21 mouse cellular contexts compared by ENCODE assay signal in the genomic region with DNA sequence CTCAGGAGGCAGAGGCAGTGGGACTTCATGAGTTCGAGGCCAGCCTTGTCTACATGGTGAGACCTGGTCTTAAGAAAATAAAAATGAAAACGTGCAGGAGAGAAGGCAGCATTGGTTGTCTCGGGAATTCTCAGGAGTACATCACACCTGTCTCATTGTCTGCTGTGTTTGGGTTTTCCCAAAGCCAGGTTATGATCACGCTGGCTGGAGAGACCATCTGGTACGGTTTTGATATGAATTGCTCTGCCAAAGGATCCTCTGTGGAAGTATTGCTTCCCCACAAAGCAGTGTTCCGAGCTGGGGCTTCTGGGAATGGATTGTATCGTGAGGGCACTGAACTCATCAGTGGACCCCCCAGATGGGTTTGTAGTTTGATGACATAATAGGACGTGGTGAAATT. TPM values are rescaled to one million over a fixed set of nuclear protein-coding genes. Genes with fewer than 3 reads are reported as not detected.
DNase-seq lines count a peak whose midpoint lies in the region; ATAC-seq and TF ChIP-seq lines count a peak whose summit lies in the region.
"Had no signal": no experiment of that assay in that cellular context is flagged by ENCODE, and none has a peak within 500 bp of the region (broad histone marks: within the 10 kb centered on the region; RNA-seq: fewer than 3 reads in every experiment).

No protein-coding gene starts in this region.

- no peaks in the 10 kb centered on the region for H3K27me3 ChIP-seq in thymus, adult 2 months (ENCODE audit: control insufficient read depth, insufficient read depth, low read length)

- H3K36me3 ChIP-seq in thymus, adult 2 months (ENCODE audit: control insufficient read depth, insufficient read depth, low read length) = no peaks in the 10 kb centered on the region
- H3K36me3 ChIP-seq: G1E had no signal

- TF ChIP-seq POLR2A in thymus, adult 2 months (IDR thresholded peaks at IDR 0.05; ENCODE audit: control insufficient read depth, extremely low read depth, insufficient read depth, low read length, poor library complexity) = no peak

- no peak overlapping the region for H3K4me3 ChIP-seq in thymus, adult 2 months (ENCODE audit: control insufficient read depth, insufficient read depth, low read length)

- H3K27ac ChIP-seq in thymus, adult 2 months (ENCODE audit: control insufficient read depth, insufficient read depth, low read length) = no peak overlapping the region

- TF ChIP-seq CTCF in thymus, adult 2 months (IDR thresholded peaks at IDR 0.05; ENCODE audit: borderline replicate concordance, control insufficient read depth, extremely low read depth, insufficient read depth, low read length, poor library complexity) = no peak

- WGBS in thymus, adult 2 months = 93% methylated on average over 8 of the region's 8 CpGs

- no peaks in the 10 kb centered on the region for H3K4me1 ChIP-seq in thymus, adult 2 months (replicated peaks; ENCODE audit: control insufficient read depth, insufficient read depth, low read length)

- peak; percentile 52; the same call in 1 of the 2 replicates for ATAC-seq in cerebellum, adult (ENCODE audit: insufficient number of reproducible peaks, low FRiP score, low TSS enrichment)
- ATAC-seq: activated CD4-positive, CD25-positive, alpha-beta regulatory T cell, adult 4 months; CD4-positive, CD25-positive, alpha-beta regulatory T cell, adult 4 months; Patski had no signal

- DNase-seq in cerebellum, adult 11-12 months = no peak
- peak; percentile 22 for DNase-seq in cerebellum, adult 9-10 months
- DNase-seq in cerebellum, postnatal 10 days = no peak
- DNase-seq in brain, adult 2 months (ENCODE audit: low read depth, low spot score) = peak; percentile 59
- DNase-seq in thymus, adult 2 months = no peak
- DNase-seq: adrenal gland, adult 2 months; adrenal gland, adult 8-10 months; adrenal gland, postnatal 10 days; adrenal gland, postnatal 14 days; adrenal gland, postnatal 25 days; adrenal gland, postnatal 36 days; B cell, adult 2 months; cerebellum, adult 11 months; cerebellum, adult 8-10 months; cerebellum, adult 9-11 months had no signal

RNA-seq across cellular contexts. Expression of a gene that starts 20.7 kb away (rescaled TPM):
- 68.1 and 72.7 TPM in 2 replicates for polyA plus RNA-seq in thymus, adult 2 months (2012; rRNA removed)
- polyA plus RNA-seq: adrenal gland, adult 2 months; C2C12 had no signal

RNA-seq across cellular contexts. Expression of a gene that starts 24.1 kb away (rescaled TPM):
- 0.22 and 0.31 TPM in 2 replicates for polyA plus RNA-seq in thymus, adult 2 months (2012; rRNA removed)
- polyA plus RNA-seq: adrenal gland, adult 2 months; C2C12; CD4-positive, CD25-positive, alpha-beta regulatory T cell, adult 4 months had no signal

RNA-seq across cellular contexts. Expression of a gene that starts 42.7 kb away (rescaled TPM):
- 0.99 and 7.6 TPM in 2 replicates for polyA plus RNA-seq in thymus, adult 2 months (2012; rRNA removed)
- polyA plus RNA-seq: G1E had no signal

Comparison
In these comparisons a context has a peak if more than half of its experiments do, and no peak if none do; other contexts are left out.
1. DNase-seq: peak in cerebellum, adult 9-10 months (single experiment) and brain, adult 2 months (single experiment); none in cerebellum, adult 11-12 months (single experiment), cerebellum, postnatal 10 days (0 of 2) and thymus, adult 2 months (single experiment).